16 mouse cellular contexts compared by ENCODE assay signal in genomic region chr7:84137779-84138178, GRCm38 (mm10). TPM values are rescaled to one million over a fixed set of nuclear protein-coding genes. Genes with fewer than 3 reads are reported as not detected.
DNase-seq lines count a peak whose midpoint lies in the region; ATAC-seq and TF ChIP-seq lines count a peak whose summit lies in the region.
"Had no signal": no experiment of that assay in that cellular context is flagged by ENCODE, and none has a peak within 500 bp of the region (broad histone marks: within the 10 kb centered on the region; RNA-seq: fewer than 3 reads in every experiment).

No protein-coding gene starts in this region.

- WGBS in stomach, postnatal 0 days: 58% methylated on average over 3 of the region's 3 CpGs

- TF ChIP-seq CTCF in testis, adult 2 months (IDR thresholded peaks at IDR 0.05; ENCODE audit: control insufficient read depth, insufficient read depth, insufficient replicate concordance, low read depth, low read length): no peak
- TF ChIP-seq CTCF in stomach, postnatal 0 days (IDR thresholded peaks at IDR 0.05; ENCODE audit: low read depth): no peak

- peak overlapping the region; percentile 74 for H3K27ac ChIP-seq in testis, adult 2 months (ENCODE audit: control insufficient read depth, insufficient read depth, low read depth, low read length)
- 0 out of 2 replicates have a peak overlapping the region, but pooled peaks have one; percentile 18 for H3K27ac ChIP-seq in stomach, postnatal 0 days (replicated peaks)
- H3K27ac ChIP-seq: embryonic facial prominence, embryonic 10.5 days; intestine, embryonic 15.5 days; limb, embryonic 13.5 days had no signal

- H3K4me3 ChIP-seq in testis, adult 2 months (ENCODE audit: control insufficient read depth, low read depth, low read length): peak overlapping the region; percentile 15
- no peak overlapping the region for H3K4me3 ChIP-seq in stomach, postnatal 0 days (ENCODE audit: low read depth, low read length)
- H3K4me3 ChIP-seq: embryonic facial prominence, embryonic 10.5 days; intestine, embryonic 15.5 days; limb, embryonic 13.5 days had no signal

- no peak overlapping the region for H3K4me2 ChIP-seq in stomach, postnatal 0 days (replicated peaks; ENCODE audit: low read depth)
- H3K4me2 ChIP-seq: intestine, embryonic 15.5 days; limb, embryonic 13.5 days had no signal

- ATAC-seq in stomach, postnatal 0 days (ENCODE audit: low FRiP score, low TSS enrichment): no peak
- ATAC-seq: intestine, embryonic 15.5 days had no signal

- H3K27me3 ChIP-seq in testis, adult 2 months (ENCODE audit: control insufficient read depth, insufficient read depth, low read length): no peaks in the 10 kb centered on the region
- no peaks in the 10 kb centered on the region for H3K27me3 ChIP-seq in stomach, postnatal 0 days (ENCODE audit: control insufficient read depth, insufficient read depth, low read length)
- H3K27me3 ChIP-seq: intestine, embryonic 15.5 days; limb, embryonic 13.5 days had no signal

- no peak for TF ChIP-seq EP300 in stomach, postnatal 0 days (optimal IDR thresholded peaks at IDR 0.05)

- H3K4me1 ChIP-seq in testis, adult 2 months (ENCODE audit: control insufficient read depth, insufficient read depth, low read length): peaks cover 8% of the 10 kb centered on the region; the same call in 1 of the 2 replicates
- peaks cover 2% of the 10 kb centered on the region; the same call in 1 of the 2 replicates for H3K4me1 ChIP-seq in stomach, postnatal 0 days (replicated peaks; ENCODE audit: control insufficient read depth, insufficient read depth)

- no peak for TF ChIP-seq POLR2A in testis, adult 2 months (IDR thresholded peaks at IDR 0.05; ENCODE audit: control insufficient read depth, low read depth, low read length)

- peak; percentile 43 to 55 for DNase-seq in frontal cortex, postnatal 36 days (ENCODE audit: low spot score in 2 of 2)
- no peak for DNase-seq in frontal cortex, postnatal 10 days (ENCODE audit: low spot score in 2 of 2)
- peak; percentile 42 to 53 for DNase-seq in left cerebral cortex, adult 18-20 months (ENCODE audit: low spot score in 2 of 2)
- DNase-seq in left cerebral cortex, adult 11 months (ENCODE audit: low spot score): no peak
- no peak for DNase-seq in testis, postnatal 10 days (ENCODE audit: low spot score)
- DNase-seq in stomach, postnatal 0 days (ENCODE audit: low spot score): no peak
- DNase-seq in thymus, postnatal 0 days (ENCODE audit: low spot score): no peak
- DNase-seq: cerebellum, adult 2 months; kidney, postnatal 25 days; lung, adult 2 months; retina, postnatal 1 day had no signal

- H3K9ac ChIP-seq in stomach, postnatal 0 days (ENCODE audit: low read length): no peak overlapping the region
- H3K9ac ChIP-seq: intestine, embryonic 15.5 days; limb, embryonic 13.5 days had no signal

- H3K36me3 ChIP-seq in testis, adult 2 months (ENCODE audit: control insufficient read depth, insufficient read depth, low read length): no peaks in the 10 kb centered on the region
- no peaks in the 10 kb centered on the region for H3K36me3 ChIP-seq in stomach, postnatal 0 days (ENCODE audit: control insufficient read depth, insufficient read depth, low read length)
- H3K36me3 ChIP-seq: embryonic facial prominence, embryonic 10.5 days; intestine, embryonic 15.5 days; limb, embryonic 13.5 days had no signal

- no peaks in the 10 kb centered on the region for H3K9me3 ChIP-seq in stomach, postnatal 0 days (ENCODE audit: control insufficient read depth, low read length)
- H3K9me3 ChIP-seq: embryonic facial prominence, embryonic 10.5 days; intestine, embryonic 15.5 days; limb, embryonic 13.5 days had no signal

RNA-seq across cellular contexts. Expression of gene Abhd17c, which starts 13.9 kb away (rescaled TPM):
- 10 to 100 TPM; 35.8 to 37.4 TPM for total RNA-seq in left cerebral cortex, adult 18-20 months (2021)
- 16.2 and 19.4 TPM in 2 replicates for polyA plus RNA-seq in testis, adult 2 months (2012; rRNA removed)
- 59.7 and 60.9 TPM in 2 replicates for polyA plus RNA-seq in stomach, postnatal 0 days (2015; fragmentation: Nextera tagmentation; extraction: Ambion mirVana)
- polyA plus RNA-seq in thymus, postnatal 0 days (2015; fragmentation: Nextera tagmentation; extraction: Ambion mirVana): 38.6 and 46.5 TPM in 2 replicates

RNA-seq across cellular contexts. Expression of gene Cemip, which starts 51.5 kb away (rescaled TPM):
- 10 to 100 TPM; 12.2 to 12.7 TPM for total RNA-seq in left cerebral cortex, adult 18-20 months (2021)
- 7.0 and 7.2 TPM in 2 replicates for polyA plus RNA-seq in testis, adult 2 months (2012; rRNA removed)
- 0.40 and 0.45 TPM in 2 replicates for polyA plus RNA-seq in stomach, postnatal 0 days (2015; fragmentation: Nextera tagmentation; extraction: Ambion mirVana)
- 0.03 TPM in 1 of 2 replicates, not detected in the other for polyA plus RNA-seq in thymus, postnatal 0 days (2015; fragmentation: Nextera tagmentation; extraction: Ambion mirVana)
- total RNA-seq: MEL had no signal

Comparison
In these comparisons a context has a peak if more than half of its experiments do, and no peak if none do; other contexts are left out.
1. DNase-seq: peak in frontal cortex, postnatal 36 days (2 of 2) and left cerebral cortex, adult 18-20 months (2 of 2); none in frontal cortex, postnatal 10 days (0 of 2), left cerebral cortex, adult 11 months (single experiment), testis, postnatal 10 days (single experiment), stomach, postnatal 0 days (single experiment) and thymus, postnatal 0 days (single experiment).